Mouse (Mus musculus): ENCODE measurements around the gene AC124502.3. TPM values are rescaled to one million over a fixed set of nuclear protein-coding genes. Genes with fewer than 3 reads are reported as not detected.
"Not testable (repeated sequence)": the region's sequence is repeated elsewhere in the genome, so short reads cannot be mapped to it uniquely, and the experiment has no call there.

Gene AC124502.3
- polyA plus RNA-seq, 1 experiment from 2014 or later: 2.2 TPM

GRCm38 (mm10) chr19:5079279-5079678 lies 40.6 kb downstream of the AC124502.3 start:
- Histone ChIP-seq H3K4me2 (no peak overlapping the region), H3K27me3 (peaks cover 49% of the 10 kb centered on the region), H3K9ac (no peak overlapping the region), H3K36me3 (no peaks in the 10 kb centered on the region), H3K9me3 (no peaks in the 10 kb centered on the region), H3K27ac (no peak overlapping the region), H3K4me1 (no peaks in the 10 kb centered on the region), H3K4me3 (no peak overlapping the region)
- WGBS: 87% methylated on average over 1 of the region's 1 CpGs
- ATAC-seq (ENCODE audit: borderline replicate concordance, extremely low read depth, low FRiP score, low TSS enrichment): no peak

GRCm38 (mm10) chr19:5082005-5082404 lies 43.3 kb downstream of the AC124502.3 start:
- 57% methylated on average over 18 of the region's 18 CpGs for WGBS
- no peak overlapping the region for H3K4me3 ChIP-seq
- H3K4me2 ChIP-seq: no peak overlapping the region
- peaks cover 72% of the 10 kb centered on the region for H3K27me3 ChIP-seq
- H3K9ac ChIP-seq: no peak overlapping the region
- peaks cover 10% of the 10 kb centered on the region; the same call in 1 of the 2 replicates for H3K4me1 ChIP-seq
- no peak overlapping the region for H3K27ac ChIP-seq
- H3K9me3 ChIP-seq: no peaks in the 10 kb centered on the region
- no peak for ATAC-seq (ENCODE audit: borderline replicate concordance, extremely low read depth, low FRiP score, low TSS enrichment)
- no peaks in the 10 kb centered on the region for H3K36me3 ChIP-seq

GRCm38 (mm10) chr19:5082596-5082995 lies 43.9 kb downstream of the AC124502.3 start:
- WGBS: 58% methylated on average over 24 of the region's 24 CpGs
- ATAC-seq (ENCODE audit: borderline replicate concordance, extremely low read depth, low FRiP score, low TSS enrichment): no peak
- Histone ChIP-seq H3K9ac (no peak overlapping the region), H3K4me3 (no peak overlapping the region), H3K36me3 (no peaks in the 10 kb centered on the region), H3K27ac (no peak overlapping the region), H3K4me1 (peaks cover 15% of the 10 kb centered on the region), H3K9me3 (no peaks in the 10 kb centered on the region), H3K27me3 (peaks cover 72% of the 10 kb centered on the region), H3K4me2 (no peak overlapping the region)

GRCm38 (mm10) chr19:5083961-5084833 lies 45.5 kb downstream of the AC124502.3 start:
- Histone ChIP-seq H3K4me2 (no peak overlapping the region), H3K27ac (no peak overlapping the region), H3K4me3 (peak overlapping the region; percentile 47; the same call in 1 of the 2 replicates), H3K4me1 (peaks cover 21% of the 10 kb centered on the region), H3K9me3 (no peaks in the 10 kb centered on the region), H3K27me3 (peaks cover 70% of the 10 kb centered on the region), H3K9ac (no peak overlapping the region), H3K36me3 (no peaks in the 10 kb centered on the region)
- no peak for ATAC-seq (ENCODE audit: borderline replicate concordance, extremely low read depth, low FRiP score, low TSS enrichment)
- WGBS: 57% methylated on average over 3 of the region's 3 CpGs

- no peak overlapping the region for H3K9ac ChIP-seq
- no peaks in the 10 kb centered on the region for H3K36me3 ChIP-seq
- H3K9me3 ChIP-seq: no peaks in the 10 kb centered on the region
- peaks cover 25% of the 10 kb centered on the region for H3K4me1 ChIP-seq
- H3K4me2 ChIP-seq: peak overlapping the region; percentile 79
- no peak for ATAC-seq (ENCODE audit: borderline replicate concordance, extremely low read depth, low FRiP score, low TSS enrichment)
- WGBS: 4% methylated on average over 15 of the region's 15 CpGs
- peak overlapping the region; percentile 47 for H3K4me3 ChIP-seq
- no peak overlapping the region for H3K27ac ChIP-seq
- peaks cover 68% of the 10 kb centered on the region for H3K27me3 ChIP-seq
These were observed 46.1 kb downstream of the AC124502.3 start for GRCm38 (mm10) chr19:5084834-5085144.

- peaks cover 25% of the 10 kb centered on the region for H3K4me1 ChIP-seq
- no peak within 1 kb of the TSS for H3K27ac ChIP-seq
- no peaks in the 10 kb centered on the region for H3K9me3 ChIP-seq
- H3K9ac ChIP-seq: no peak within 1 kb of the TSS
- WGBS: under 1% methylated on average over 59 of the region's 69 CpGs
- ATAC-seq (ENCODE audit: borderline replicate concordance, extremely low read depth, low FRiP score, low TSS enrichment): no peak
- peak within 1 kb of the TSS; percentile 79 for H3K4me2 ChIP-seq
- 0 out of 2 replicates have a peak, but pooled peaks cover under 1% of the 10 kb centered on the region for H3K36me3 ChIP-seq
- H3K4me3 ChIP-seq: peak within 1 kb of the TSS; percentile 47
- peaks cover 63% of the 10 kb centered on the region for H3K27me3 ChIP-seq
These were observed 46.6 kb downstream of the AC124502.3 start, which contains the start of gene Tmem151a for GRCm38 (mm10) chr19:5085145-5085863. Gene Tmem151a, minus strand, starts transcription at chr19:5085531.

- not testable (repeated sequence) for H3K9ac ChIP-seq; H3K9me3 ChIP-seq; ATAC-seq (ENCODE audit: borderline replicate concordance, extremely low read depth, low FRiP score, low TSS enrichment); H3K27ac ChIP-seq; H3K4me3 ChIP-seq; H3K4me2 ChIP-seq
- peaks cover 25% of the 10 kb centered on the region for H3K4me1 ChIP-seq
- H3K27me3 ChIP-seq: peaks cover 51% of the 10 kb centered on the region
- WGBS: 50% methylated on average over 4 of the region's 4 CpGs
- peaks cover 11% of the 10 kb centered on the region; the same call in 1 of the 2 replicates for H3K36me3 ChIP-seq
These were observed 47.8 kb downstream of the AC124502.3 start for GRCm38 (mm10) chr19:5086533-5086932.

- peaks cover 24% of the 10 kb centered on the region for H3K36me3 ChIP-seq
- H3K4me1 ChIP-seq: peaks cover 25% of the 10 kb centered on the region
- H3K27me3 ChIP-seq: peaks cover 35% of the 10 kb centered on the region
- H3K9ac ChIP-seq: peak within 1 kb of the TSS; percentile 68
- peak; percentile 92 for ATAC-seq (ENCODE audit: borderline replicate concordance, extremely low read depth, low FRiP score, low TSS enrichment)
- peak within 1 kb of the TSS; percentile 81 for H3K4me3 ChIP-seq
- WGBS: under 1% methylated on average over 58 of the region's 58 CpGs
- H3K9me3 ChIP-seq: no peaks in the 10 kb centered on the region
- peak within 1 kb of the TSS; percentile 81 for H3K27ac ChIP-seq
- H3K4me2 ChIP-seq: peak within 1 kb of the TSS; percentile 85
These were observed 49.4 kb downstream of the AC124502.3 start, which contains the start of gene Yif1a for GRCm38 (mm10) chr19:5087884-5088728. Gene Yif1a, plus strand, starts transcription at chr19:5088538.

GRCm38 (mm10) chr19:5089324-5089723 lies 50.6 kb downstream of the AC124502.3 start:
- H3K36me3 ChIP-seq: peaks cover 24% of the 10 kb centered on the region
- H3K9me3 ChIP-seq: no peaks in the 10 kb centered on the region
- peak overlapping the region; percentile 81 for H3K4me3 ChIP-seq
- WGBS: 83% methylated on average over 4 of the region's 4 CpGs
- peaks cover 23% of the 10 kb centered on the region for H3K27me3 ChIP-seq
- H3K9ac ChIP-seq: no peak overlapping the region; the same call in 1 of the 2 replicates
- peak overlapping the region; percentile 85 for H3K4me2 ChIP-seq
- no peak overlapping the region for H3K27ac ChIP-seq
- peaks cover 31% of the 10 kb centered on the region for H3K4me1 ChIP-seq
- ATAC-seq (ENCODE audit: borderline replicate concordance, extremely low read depth, low FRiP score, low TSS enrichment): no peak

- H3K4me2 ChIP-seq: no peak overlapping the region
- H3K36me3 ChIP-seq: peaks cover 24% of the 10 kb centered on the region
- no peak for ATAC-seq (ENCODE audit: borderline replicate concordance, extremely low read depth, low FRiP score, low TSS enrichment)
- peaks cover 33% of the 10 kb centered on the region for H3K4me1 ChIP-seq
- H3K9ac ChIP-seq: no peak overlapping the region
- H3K9me3 ChIP-seq: no peaks in the 10 kb centered on the region
- H3K27ac ChIP-seq: no peak overlapping the region
- H3K27me3 ChIP-seq: peaks cover 11% of the 10 kb centered on the region
- 88% methylated on average over 10 of the region's 10 CpGs for WGBS
- H3K4me3 ChIP-seq: no peak overlapping the region
These were observed 53.4 kb downstream of the AC124502.3 start for GRCm38 (mm10) chr19:5092083-5092482.

- no peak for ATAC-seq (ENCODE audit: borderline replicate concordance, extremely low read depth, low FRiP score, low TSS enrichment)
- H3K27ac ChIP-seq: no peak overlapping the region
- H3K4me3 ChIP-seq: no peak overlapping the region
- H3K27me3 ChIP-seq: peaks cover 16% of the 10 kb centered on the region
- H3K36me3 ChIP-seq: peaks cover 24% of the 10 kb centered on the region
- no peaks in the 10 kb centered on the region for H3K9me3 ChIP-seq
- H3K9ac ChIP-seq: no peak overlapping the region
- 64% methylated on average over 12 of the region's 12 CpGs for WGBS
- H3K4me2 ChIP-seq: no peak overlapping the region
- H3K4me1 ChIP-seq: peaks cover 36% of the 10 kb centered on the region
These were observed 55.0 kb downstream of the AC124502.3 start for GRCm38 (mm10) chr19:5093481-5094242.
